Mouse (Mus musculus) hindbrain, embryonic 10.5 days (tissue): ENCODE measurements at regions not wholly inside any gene's neighbourhood (a gene's known extent, or its start where the extent isn't known, plus 50 kb on each side); places are given as distances from the start of the nearest gene placed in this dataset.

Source experiments
- DNase-seq: peaks from one replicate; pipeline ENCODE4 v3.0.0-alpha.2; 2017; ENCODE audit warnings: low spot score
- H3K27ac ChIP-seq: fragments of 300-500 bp; sonication (generic); 2 replicates; pipeline ENCODE4 v1.5.1; 2016; ENCODE audit warnings: mild to moderate bottlenecking, moderate library complexity
- H3K27me3 ChIP-seq: fragments of 300-500 bp; sonication (generic); 2 replicates; pipeline ENCODE4 v1.6.1; 2016; ENCODE audit warnings: mild to moderate bottlenecking; ENCODE audit not compliant: poor library complexity, insufficient read depth, severe bottlenecking
- H3K36me3 ChIP-seq: fragments of 300-500 bp; sonication (generic); 2 replicates; pipeline ENCODE4 v1.6.1; 2016; ENCODE audit warnings: mild to moderate bottlenecking, moderate library complexity
- H3K4me1 ChIP-seq: fragments of 300-500 bp; sonication (generic); replicated peaks from 2 replicates; pipeline ENCODE4 v1.6.1; 2016; ENCODE audit warnings: mild to moderate bottlenecking
- H3K4me3 ChIP-seq: fragments of 300-500 bp; sonication (generic); 2 replicates; pipeline ENCODE4 v1.5.1; 2016; ENCODE audit warnings: mild to moderate bottlenecking, moderate library complexity
- H3K9me3 ChIP-seq: fragments of 300-500 bp; sonication (generic); 2 replicates; pipeline ENCODE4 v1.6.1; 2016; ENCODE audit warnings: mild to moderate bottlenecking, moderate library complexity
- WGBS: fragments of 180-500 bp; shearing (Covaris S2); methylation state at CpG from one replicate; pipeline ENCODE4 v1.1.7; 2016; 5-methylcytosine and 5-hydroxymethylcytosine counted together

- Histone ChIP-seq H3K9me3 (no peaks in the 10 kb centered on the region), H3K36me3 (no peaks in the 10 kb centered on the region), H3K4me1 (peaks cover 17% of the 10 kb centered on the region), H3K4me3 (no peak overlapping the region), H3K27me3 (no peaks in the 10 kb centered on the region), H3K27ac (no peak overlapping the region)
- 78% methylated on average over 6 of the region's 6 CpGs for WGBS
- no peak for DNase-seq
Observed at GRCm38 (mm10) chr10:95040258-95040895, 95.7 kb upstream of the Plxnc1 start.

- DNase-seq = no peak
Observed at GRCm38 (mm10) chr10:95036043-95036697, 91.5 kb upstream of the Plxnc1 start.

DNA sequence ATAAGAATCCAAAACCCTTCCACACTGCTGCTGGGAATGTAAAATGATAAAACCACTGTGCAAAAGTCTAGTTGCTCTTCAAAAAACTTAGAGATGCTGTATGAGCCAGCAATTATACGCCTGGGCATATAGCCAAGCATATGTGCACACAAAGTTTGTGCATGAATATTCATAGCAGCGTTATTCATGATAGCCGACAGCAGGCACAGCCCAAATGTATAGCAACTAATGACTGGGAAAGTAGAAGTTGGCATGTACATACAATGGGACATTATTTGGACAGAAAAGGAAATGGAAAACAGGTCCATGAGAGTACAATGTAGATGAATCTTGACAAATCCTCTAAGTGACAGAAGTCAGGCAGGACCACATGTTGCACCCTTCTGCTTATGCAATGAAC is 90.7 kb upstream of the Plxnc1 start:
- DNase-seq = no peak
- Histone ChIP-seq H3K36me3 (no peaks in the 10 kb centered on the region), H3K4me3 (no peak overlapping the region), H3K27me3 (no peaks in the 10 kb centered on the region), H3K9me3 (no peaks in the 10 kb centered on the region), H3K4me1 (0 out of 2 replicates have a peak, but pooled peaks cover 4% of the 10 kb centered on the region), H3K27ac (no peak overlapping the region)
- 77% methylated on average over 3 of the region's 3 CpGs for WGBS

More at GRCm38 (mm10) chr10:95036043-95036697, 91.5 kb upstream of the Plxnc1 start:
- no peaks in the 10 kb centered on the region for H3K9me3 ChIP-seq
- WGBS = 78% methylated on average over 4 of the region's 4 CpGs
- H3K27ac ChIP-seq = no peak overlapping the region
- no peak overlapping the region for H3K4me3 ChIP-seq
- no peaks in the 10 kb centered on the region for H3K36me3 ChIP-seq
- H3K4me1 ChIP-seq = 0 out of 2 replicates have a peak, but pooled peaks cover 4% of the 10 kb centered on the region
- no peaks in the 10 kb centered on the region for H3K27me3 ChIP-seq

- Histone ChIP-seq H3K36me3 (no peaks in the 10 kb centered on the region), H3K27me3 (no peaks in the 10 kb centered on the region), H3K27ac (no peak overlapping the region), H3K4me3 (no peak overlapping the region), H3K4me1 (0 out of 2 replicates have a peak, but pooled peaks cover 4% of the 10 kb centered on the region), H3K9me3 (no peaks in the 10 kb centered on the region)
- no peak for DNase-seq
- WGBS = 87% methylated on average over 5 of the region's 5 CpGs
Observed at GRCm38 (mm10) chr10:95034566-95034965, 89.9 kb upstream of the Plxnc1 start.

DNA sequence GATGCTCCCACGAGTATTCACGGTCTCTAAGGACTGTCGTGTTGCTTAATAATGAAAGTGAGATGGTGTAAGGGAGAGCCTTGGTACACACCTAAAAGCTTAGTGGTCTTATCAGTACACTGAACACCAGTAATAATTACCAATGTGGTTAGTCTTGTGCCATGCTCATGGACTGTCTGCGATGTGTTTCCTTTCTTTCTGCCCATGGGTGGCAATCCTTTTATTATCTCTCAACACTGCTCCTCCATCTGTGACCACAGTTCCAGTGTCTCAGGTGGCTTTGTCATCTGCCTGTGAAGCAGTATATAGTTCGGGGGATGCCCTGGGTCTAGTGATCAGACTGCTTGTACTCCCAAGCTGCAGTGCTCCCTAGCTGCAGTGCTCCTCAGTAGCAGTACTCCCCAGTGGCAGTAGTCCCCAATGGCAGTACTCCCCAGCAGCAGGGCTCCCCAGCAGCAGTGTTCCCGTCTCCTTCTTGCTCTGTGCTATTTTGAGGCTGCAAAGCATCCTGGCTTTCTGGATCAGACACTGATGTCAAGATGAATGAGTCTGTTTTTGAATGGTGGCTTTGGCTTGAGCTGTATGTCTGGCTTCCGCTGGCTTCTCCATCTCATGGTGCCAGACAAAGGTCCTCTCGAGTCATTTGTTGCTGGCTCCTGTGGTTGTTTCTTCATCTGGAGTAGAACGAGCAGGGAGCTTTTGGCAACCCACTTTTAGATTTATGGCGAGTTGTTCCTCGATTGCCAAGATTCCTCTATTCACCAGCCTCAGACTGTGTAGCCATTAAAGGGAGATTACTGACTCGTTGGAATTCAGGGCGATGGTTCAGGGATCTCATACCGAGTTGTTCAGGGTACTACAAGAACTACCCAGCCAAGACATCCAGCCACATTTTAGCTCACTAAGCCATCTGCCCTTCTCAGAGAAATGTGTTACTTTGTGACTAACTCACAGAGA is 88.4 kb upstream of the Plxnc1 start:
- DNase-seq = no peak
- no peaks in the 10 kb centered on the region for H3K27me3 ChIP-seq
- H3K4me1 ChIP-seq = 0 out of 2 replicates have a peak, but pooled peaks cover 4% of the 10 kb centered on the region
- no peaks in the 10 kb centered on the region for H3K36me3 ChIP-seq
- H3K9me3 ChIP-seq = no peaks in the 10 kb centered on the region
- 90% methylated on average over 14 of the region's 14 CpGs for WGBS
- H3K4me3 ChIP-seq = no peak overlapping the region
- no peak overlapping the region for H3K27ac ChIP-seq

GRCm38 (mm10) chr10:95031371-95031770 is 86.7 kb upstream of the Plxnc1 start:
- Histone ChIP-seq H3K4me1 (0 out of 2 replicates have a peak, but pooled peaks cover 4% of the 10 kb centered on the region), H3K9me3 (no peaks in the 10 kb centered on the region), H3K36me3 (no peaks in the 10 kb centered on the region), H3K27me3 (no peaks in the 10 kb centered on the region), H3K27ac (no peak overlapping the region), H3K4me3 (no peak overlapping the region)
- DNase-seq = no peak
- 93% methylated on average over 2 of the region's 2 CpGs for WGBS

DNA sequence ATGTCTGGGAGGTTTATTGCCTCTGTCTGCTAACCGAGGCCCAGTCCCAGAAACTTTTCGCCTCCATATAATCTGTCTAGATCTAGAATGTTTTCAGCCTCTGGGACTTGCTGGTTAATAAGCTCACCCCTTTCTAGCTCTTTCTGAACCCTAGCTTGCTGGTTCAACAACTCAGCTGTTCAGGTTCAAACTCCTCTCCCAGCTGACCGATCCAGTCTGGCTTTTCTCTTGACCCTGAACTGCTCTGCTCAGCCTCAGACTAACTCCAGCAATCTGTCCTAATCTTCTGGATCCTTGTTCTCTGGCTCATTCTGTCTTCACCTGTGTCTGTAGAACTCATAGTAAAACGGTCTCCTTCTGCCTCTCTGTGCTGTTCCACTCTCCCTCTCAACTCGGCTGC is 86.2 kb upstream of the Plxnc1 start:
- no peaks in the 10 kb centered on the region for H3K36me3 ChIP-seq
- H3K4me1 ChIP-seq = 0 out of 2 replicates have a peak, but pooled peaks cover 4% of the 10 kb centered on the region
- no peak for DNase-seq
- WGBS = 84% methylated on average over 5 of the region's 5 CpGs
- no peak overlapping the region for H3K4me3 ChIP-seq
- no peaks in the 10 kb centered on the region for H3K27me3 ChIP-seq
- no peaks in the 10 kb centered on the region for H3K9me3 ChIP-seq
- no peak overlapping the region for H3K27ac ChIP-seq

- Histone ChIP-seq H3K4me1 (0 out of 2 replicates have a peak, but pooled peaks cover 5% of the 10 kb centered on the region), H3K27ac (no peak overlapping the region), H3K36me3 (no peaks in the 10 kb centered on the region), H3K9me3 (no peaks in the 10 kb centered on the region), H3K27me3 (no peaks in the 10 kb centered on the region), H3K4me3 (no peak overlapping the region)
- WGBS = 82% methylated on average over 3 of the region's 3 CpGs
- no peak for DNase-seq
Observed at GRCm38 (mm10) chr10:95029554-95029953, 84.9 kb upstream of the Plxnc1 start.

- Histone ChIP-seq H3K9me3 (no peaks in the 10 kb centered on the region; the same call in 1 of the 2 replicates), H3K4me1 (0 out of 2 replicates have a peak, but pooled peaks cover 5% of the 10 kb centered on the region), H3K27ac (no peak overlapping the region), H3K4me3 (no peak overlapping the region), H3K36me3 (no peaks in the 10 kb centered on the region), H3K27me3 (no peaks in the 10 kb centered on the region)
- WGBS = 85% methylated on average over 12 of the region's 12 CpGs
- DNase-seq = no peak
Observed at GRCm38 (mm10) chr10:95025569-95026327, 81.1 kb upstream of the Plxnc1 start.

DNA sequence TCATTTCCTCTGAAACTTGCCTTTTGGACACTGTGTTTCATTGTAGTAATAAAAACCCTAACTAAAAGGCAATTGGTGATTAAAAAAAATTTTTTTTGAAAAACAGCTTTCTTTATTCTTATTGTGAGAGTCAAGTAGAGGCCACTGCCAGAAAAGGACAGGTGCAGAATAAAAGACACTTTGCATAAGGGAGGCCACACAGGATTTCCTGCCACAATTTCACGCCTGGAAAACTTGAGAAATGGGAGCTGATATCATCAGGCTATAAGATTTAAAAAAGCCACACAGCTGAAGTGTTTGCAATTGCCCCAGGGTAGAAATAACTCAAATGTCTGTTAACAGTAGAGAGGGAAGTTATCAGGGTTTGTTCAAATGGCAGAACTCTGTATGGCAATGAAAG is 76.6 kb upstream of the Plxnc1 start:
- 79% methylated on average over 1 of the region's 1 CpGs for WGBS
- Histone ChIP-seq H3K27me3 (no peaks in the 10 kb centered on the region), H3K9me3 (no peaks in the 10 kb centered on the region; the same call in 1 of the 2 replicates), H3K4me3 (no peak overlapping the region), H3K27ac (no peak overlapping the region), H3K4me1 (0 out of 2 replicates have a peak, but pooled peaks cover 5% of the 10 kb centered on the region), H3K36me3 (no peaks in the 10 kb centered on the region)
- DNase-seq = no peak

DNA sequence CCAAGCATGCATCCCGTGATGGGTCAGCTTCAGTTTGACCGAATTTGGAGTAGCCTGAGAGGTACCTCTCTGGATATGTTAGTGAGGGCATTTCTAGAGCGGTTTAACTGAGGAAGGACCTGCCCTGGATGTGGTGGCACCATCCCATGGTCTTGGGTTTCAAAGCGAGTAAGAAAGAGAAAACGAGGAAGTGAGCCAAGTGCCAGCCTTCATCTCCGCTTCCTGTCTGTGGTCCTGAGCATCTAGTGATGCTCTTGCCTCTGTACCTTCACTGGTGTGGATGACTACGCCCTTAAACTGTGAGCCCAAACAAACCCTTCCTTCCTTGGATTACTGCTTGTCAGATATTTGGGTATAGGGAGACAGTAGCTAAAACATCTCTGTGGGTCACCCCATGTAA is 72.3 kb upstream of the Plxnc1 start:
- Histone ChIP-seq H3K36me3 (no peaks in the 10 kb centered on the region), H3K27me3 (no peaks in the 10 kb centered on the region), H3K4me3 (no peak overlapping the region), H3K4me1 (no peaks in the 10 kb centered on the region), H3K27ac (no peak overlapping the region), H3K9me3 (no peaks in the 10 kb centered on the region)
- 88% methylated on average over 7 of the region's 7 CpGs for WGBS
- no peak for DNase-seq

- no peaks in the 10 kb centered on the region for H3K27me3 ChIP-seq
- no peaks in the 10 kb centered on the region for H3K4me1 ChIP-seq
- 88% methylated on average over 9 of the region's 9 CpGs for WGBS
- H3K36me3 ChIP-seq = no peaks in the 10 kb centered on the region
- no peak for DNase-seq
- no peak overlapping the region for H3K27ac ChIP-seq
- H3K9me3 ChIP-seq = no peaks in the 10 kb centered on the region
- H3K4me3 ChIP-seq = no peak overlapping the region
Observed at GRCm38 (mm10) chr10:95015298-95015951, 70.8 kb upstream of the Plxnc1 start.
